Mouse (Mus musculus): ENCODE results near the gene Nt5c2. TPM values are rescaled to one million over a fixed set of nuclear protein-coding genes. Genes with fewer than 3 reads are reported as not detected.
"Not testable (repeated sequence)": the region's sequence is repeated elsewhere in the genome, so short reads cannot be mapped to it uniquely, and the experiment has no call there.

Nt5c2 gene
- total RNA-seq, 2 experiments from 2014 or later, result 70.7 to 71.1 TPM

GRCm38 (mm10) chr19:46990153-46990518, 24.8 kb downstream of the Nt5c2 start:
- no peak for DNase-seq (ENCODE audit: extremely low spot score in 1 of 2, low spot score in 1 of 2)

DNA sequence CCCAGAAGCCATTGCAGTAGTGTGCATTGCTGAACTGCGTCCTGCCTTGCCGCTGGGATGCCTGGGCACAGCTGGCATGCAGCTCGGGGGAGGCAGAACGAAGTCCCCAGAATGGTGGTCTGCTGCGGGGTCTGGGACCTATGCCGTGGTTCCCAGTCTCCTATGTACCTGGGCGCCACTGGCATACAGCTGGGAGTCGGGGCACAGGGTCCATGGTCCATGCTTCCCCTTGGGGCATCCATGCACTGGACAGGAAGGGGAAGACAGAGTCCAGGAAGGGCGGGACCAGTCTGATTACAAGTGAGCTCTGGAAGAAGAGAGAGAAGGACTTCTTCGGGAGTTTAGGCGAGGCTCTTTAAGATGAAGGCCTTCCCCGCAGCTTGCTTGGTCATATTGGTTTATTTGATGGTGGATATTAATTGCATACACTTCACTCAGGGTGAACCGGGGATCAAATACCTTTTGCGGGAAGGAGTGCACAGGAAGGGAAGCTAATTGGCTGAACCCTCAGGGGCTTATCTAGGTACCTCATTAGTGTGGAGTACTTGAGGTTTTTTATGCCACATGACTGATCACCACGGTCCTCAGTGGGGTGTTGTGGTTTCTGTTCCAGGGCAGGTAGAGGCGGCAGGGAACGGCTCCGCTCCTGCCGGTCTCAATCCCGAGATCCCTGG, 25.3 kb downstream of the Nt5c2 start:
- DNase-seq (ENCODE audit: extremely low spot score in 1 of 2, low spot score in 1 of 2), result no peak

DNA sequence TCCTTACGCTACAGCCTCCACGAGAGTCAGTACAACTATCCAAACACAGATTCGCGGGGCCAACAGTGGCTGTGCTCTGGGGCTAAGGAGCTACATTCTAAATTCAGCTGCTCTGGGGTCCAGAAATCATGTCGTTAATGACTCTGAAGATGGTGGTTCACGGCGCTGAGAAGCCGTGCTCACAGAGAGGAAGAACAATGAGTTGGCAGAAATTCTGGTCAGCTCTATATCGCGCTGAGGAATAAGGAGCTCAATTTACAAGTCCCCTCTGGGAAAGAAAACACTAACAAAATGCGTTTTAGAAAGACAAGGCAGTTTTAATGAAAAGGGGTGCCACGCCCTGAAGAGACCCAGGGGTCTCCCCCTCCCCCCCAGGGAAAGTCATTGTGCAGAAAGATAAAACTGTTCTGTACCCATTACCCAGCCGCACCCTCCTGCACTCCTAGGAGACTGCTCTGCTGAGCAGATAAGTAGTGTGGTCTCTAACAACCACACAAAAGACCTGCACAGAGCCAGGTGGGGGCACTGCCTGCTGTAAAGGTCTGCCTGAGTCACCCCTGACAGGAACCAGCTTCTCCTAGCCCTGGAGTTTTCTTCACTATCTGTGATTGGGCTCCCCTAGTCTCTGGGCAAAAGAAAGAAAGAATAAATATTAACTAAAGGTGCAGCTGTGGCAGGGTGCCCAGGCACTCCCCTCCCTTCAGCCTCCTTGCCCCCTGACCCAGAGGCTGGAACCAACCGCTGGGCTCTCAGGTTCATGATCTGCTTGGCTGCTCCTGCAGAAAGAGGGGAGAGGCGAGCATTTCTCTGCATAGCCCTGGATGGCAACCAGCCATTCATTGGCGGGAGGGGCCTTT, 26.5 kb downstream of the Nt5c2 start:
- DNase-seq (ENCODE audit: extremely low spot score in 1 of 2, low spot score in 1 of 2), result no peak

GRCm38 (mm10) chr19:46987646-46988045, 27.3 kb downstream of the Nt5c2 start:
- no peak for DNase-seq (ENCODE audit: extremely low spot score in 1 of 2, low spot score in 1 of 2)

GRCm38 (mm10) chr19:46984726-46985622, 30.0 kb downstream of the Nt5c2 start:
- no peak for DNase-seq (ENCODE audit: extremely low spot score in 1 of 2, low spot score in 1 of 2)

GRCm38 (mm10) chr19:46983966-46984380, 31.0 kb downstream of the Nt5c2 start:
- DNase-seq (ENCODE audit: extremely low spot score in 1 of 2, low spot score in 1 of 2), result no peak

- DNase-seq (ENCODE audit: extremely low spot score in 1 of 2, low spot score in 1 of 2), result no peak
Observed at GRCm38 (mm10) chr19:46983352-46983965, 31.5 kb downstream of the Nt5c2 start.

- no peak for DNase-seq (ENCODE audit: extremely low spot score in 1 of 2, low spot score in 1 of 2)
Observed at GRCm38 (mm10) chr19:46981462-46981861, 33.5 kb downstream of the Nt5c2 start.

DNA sequence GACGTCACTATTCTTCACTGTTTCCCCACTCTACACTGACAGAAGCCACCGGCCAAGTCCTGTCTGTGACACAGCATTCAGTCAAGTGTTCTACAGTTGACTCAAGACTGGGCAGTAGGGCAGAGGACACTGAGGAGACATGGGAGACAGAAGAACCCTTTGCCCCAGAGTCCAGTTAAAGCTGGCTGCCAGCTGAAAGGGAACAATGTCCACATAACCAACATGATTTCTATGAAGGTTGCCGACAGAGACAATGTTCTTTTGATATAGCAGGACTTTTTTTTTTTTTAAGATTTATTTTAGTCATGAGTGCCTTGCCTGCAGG, 35.2 kb downstream of the Nt5c2 start:
- DNase-seq (ENCODE audit: extremely low spot score in 1 of 2, low spot score in 1 of 2), result no peak

GRCm38 (mm10) chr19:46978920-46979780, 35.8 kb downstream of the Nt5c2 start:
- DNase-seq (ENCODE audit: extremely low spot score in 1 of 2, low spot score in 1 of 2), result no peak

- DNase-seq (ENCODE audit: extremely low spot score in 1 of 2, low spot score in 1 of 2), result not testable (repeated sequence)
Observed at GRCm38 (mm10) chr19:46978069-46978468, 36.9 kb downstream of the Nt5c2 start.

GRCm38 (mm10) chr19:46977460-46977859, 37.5 kb downstream of the Nt5c2 start:
- no peak for DNase-seq (ENCODE audit: extremely low spot score in 1 of 2, low spot score in 1 of 2)

- no peak for DNase-seq (ENCODE audit: extremely low spot score in 1 of 2, low spot score in 1 of 2)
Observed at GRCm38 (mm10) chr19:46976743-46977142, 38.2 kb downstream of the Nt5c2 start.

DNA sequence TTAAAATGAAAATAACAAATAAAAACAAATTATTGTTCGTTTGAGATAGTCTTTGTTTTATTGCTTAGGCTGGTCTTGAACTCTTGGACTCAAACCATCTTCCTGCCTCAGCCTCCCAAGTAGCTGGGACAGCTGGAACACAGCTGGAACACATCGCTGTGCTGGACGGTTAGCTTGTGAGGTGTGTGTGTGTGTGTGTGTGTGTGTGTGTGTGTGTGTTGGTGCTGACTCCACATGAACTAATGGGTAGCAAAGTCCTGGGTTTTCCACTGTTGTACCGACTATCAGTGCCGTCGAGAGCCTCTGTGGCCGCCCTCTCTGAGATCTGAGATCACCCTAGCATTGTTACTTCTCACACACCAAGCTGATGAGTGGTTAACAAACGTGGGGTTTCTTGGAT, 39.0 kb downstream of the Nt5c2 start:
- no peak for DNase-seq (ENCODE audit: extremely low spot score in 1 of 2, low spot score in 1 of 2)

GRCm38 (mm10) chr19:46975565-46975964, 39.4 kb downstream of the Nt5c2 start:
- no peak for DNase-seq (ENCODE audit: extremely low spot score in 1 of 2, low spot score in 1 of 2)

DNA sequence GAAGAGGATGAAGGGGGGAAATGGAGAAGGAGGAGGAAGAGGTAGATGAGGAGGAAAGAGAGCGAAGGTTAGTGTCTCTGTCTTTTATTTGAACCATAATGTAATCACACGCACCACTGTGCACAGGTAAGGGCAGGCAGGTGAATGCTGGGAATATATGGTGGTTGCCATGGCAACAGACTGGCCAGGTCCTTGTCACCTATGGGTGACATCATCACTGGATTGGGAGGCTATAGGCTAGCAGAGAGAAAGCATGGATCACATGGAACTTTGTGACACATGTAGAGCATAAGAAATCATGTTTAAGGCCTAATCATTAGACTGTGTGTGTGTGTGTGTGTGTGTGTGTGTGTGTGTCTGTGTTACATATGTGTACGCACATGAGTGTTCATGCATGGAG, 42.8 kb downstream of the Nt5c2 start:
- DNase-seq (ENCODE audit: extremely low spot score in 1 of 2, low spot score in 1 of 2), result no peak

DNA sequence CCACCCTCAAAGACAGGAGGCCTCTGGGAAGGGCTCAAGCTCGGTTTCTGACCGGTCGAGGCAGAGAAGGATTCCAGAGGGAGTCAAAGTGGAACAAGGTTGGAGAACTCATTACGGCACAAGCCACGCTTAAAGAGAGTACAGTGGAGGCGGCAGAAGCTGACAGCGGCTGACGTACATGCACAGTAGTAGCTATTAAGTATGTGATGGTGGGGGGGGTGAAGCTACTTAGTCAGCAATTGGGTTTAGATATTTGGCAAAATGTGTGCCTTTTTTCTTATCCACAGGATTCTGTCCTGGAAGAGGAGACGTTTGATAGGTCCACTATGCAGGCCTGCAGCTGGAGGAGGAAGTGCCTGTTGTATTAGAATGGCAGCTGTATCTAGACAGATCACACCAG, 43.2 kb downstream of the Nt5c2 start:
- no peak for DNase-seq (ENCODE audit: extremely low spot score in 1 of 2, low spot score in 1 of 2)

DNA sequence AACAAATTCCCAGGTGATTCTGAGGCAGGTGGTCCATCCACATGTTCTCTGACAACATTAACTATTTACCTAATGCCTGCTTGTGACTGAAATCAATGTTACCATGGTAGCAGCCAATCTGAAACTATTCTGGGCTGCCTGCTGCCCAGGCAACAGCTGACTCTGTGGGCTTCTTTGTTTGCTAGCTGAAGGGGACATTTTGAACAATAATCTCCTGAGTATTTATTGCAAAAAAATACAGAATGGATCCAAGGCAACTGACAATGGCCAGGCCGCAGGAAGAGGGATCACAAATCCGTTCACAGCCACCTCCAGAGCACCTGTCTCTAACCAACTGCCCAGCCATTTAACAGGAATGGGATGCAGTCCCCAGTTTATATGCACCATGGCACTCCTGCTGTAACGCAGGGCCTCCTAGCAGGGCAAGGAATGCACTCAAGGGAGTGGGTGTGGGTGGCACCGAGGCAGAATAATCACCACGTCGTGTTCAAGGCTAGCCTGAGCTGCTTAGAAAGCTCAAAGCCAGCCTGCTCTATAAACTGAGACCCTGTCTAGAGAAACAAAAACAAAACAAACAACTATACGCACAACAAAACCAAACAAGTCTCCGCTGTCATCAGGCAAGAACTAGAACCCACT, 43.8 kb downstream of the Nt5c2 start:
- no peak for DNase-seq (ENCODE audit: extremely low spot score in 1 of 2, low spot score in 1 of 2)

DNA sequence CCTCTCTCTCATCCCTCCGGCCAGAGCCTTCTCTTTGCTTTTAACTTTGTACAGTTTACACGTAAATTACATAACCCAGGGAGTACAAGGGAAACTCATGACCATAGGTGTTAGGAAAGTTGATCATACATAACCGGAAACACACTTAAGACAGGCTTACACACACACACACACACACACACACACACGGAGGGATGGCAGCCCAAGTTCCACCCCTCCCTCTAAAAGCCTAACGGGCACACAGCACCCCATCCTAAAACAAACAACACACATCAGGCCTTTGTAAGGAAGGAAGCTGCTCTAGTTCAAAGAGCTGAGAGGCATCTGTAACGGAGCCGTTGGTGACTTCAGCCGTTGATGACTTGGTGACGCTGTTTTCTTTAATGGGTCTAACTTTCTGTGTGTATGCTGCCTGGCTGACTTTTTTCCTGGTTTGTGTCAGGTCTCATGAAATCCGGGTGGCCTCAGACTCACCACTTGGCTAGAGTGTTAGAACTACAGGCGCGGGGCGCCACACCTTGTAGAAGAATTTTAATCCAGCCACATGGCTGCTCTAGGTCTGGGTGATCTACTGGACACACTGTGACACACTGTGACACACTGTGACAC, 44.7 kb downstream of the Nt5c2 start:
- no peak for DNase-seq (ENCODE audit: extremely low spot score in 1 of 2, low spot score in 1 of 2)

Measured in layer of hippocampus, postnatal 25 days (tissue).